Mouse (Mus musculus) cortical plate, adult 2 months (tissue): Measurements from ENCODE around the gene Stx6.

Source experiments
- CTCF ChIP-seq: fragments of 200-500 bp; IDR thresholded peaks from 2 replicates; pipeline ENCODE4 v1.5.1; 2011; ENCODE audit warnings: mild to moderate bottlenecking, control low read depth, low read length; ENCODE audit not compliant: insufficient read depth; ENCODE audit errors: extremely low read depth
- POLR2A ChIP-seq: fragments of 200-500 bp; IDR thresholded peaks from 2 replicates; pipeline ENCODE4 v1.6.1; 2011; ENCODE audit warnings: mild to moderate bottlenecking, low read length, control low read depth; ENCODE audit not compliant: insufficient read depth; ENCODE audit errors: extremely low read depth

- TF ChIP-seq CTCF (no peak), POLR2A (no peak)
Measured at GRCm38 (mm10) chr1:155178192-155178924, 19.8 kb downstream of the Stx6 start.
